Mouse (Mus musculus) 416B (cell line): ENCODE measurements at regions not wholly inside any gene's neighbourhood (a gene's known extent, or its start where the extent isn't known, plus 50 kb on each side); places are given as distances from the start of the nearest gene placed in this dataset.

Source experiments
- DNase-seq: peaks from one replicate; pipeline ENCODE4 v3.0.0; 2011; ENCODE audit warnings: low read depth

GRCm38 (mm10) chr13:53996867-53997266, 58.6 kb downstream of the Drd1 start:
- no peak for DNase-seq

DNA sequence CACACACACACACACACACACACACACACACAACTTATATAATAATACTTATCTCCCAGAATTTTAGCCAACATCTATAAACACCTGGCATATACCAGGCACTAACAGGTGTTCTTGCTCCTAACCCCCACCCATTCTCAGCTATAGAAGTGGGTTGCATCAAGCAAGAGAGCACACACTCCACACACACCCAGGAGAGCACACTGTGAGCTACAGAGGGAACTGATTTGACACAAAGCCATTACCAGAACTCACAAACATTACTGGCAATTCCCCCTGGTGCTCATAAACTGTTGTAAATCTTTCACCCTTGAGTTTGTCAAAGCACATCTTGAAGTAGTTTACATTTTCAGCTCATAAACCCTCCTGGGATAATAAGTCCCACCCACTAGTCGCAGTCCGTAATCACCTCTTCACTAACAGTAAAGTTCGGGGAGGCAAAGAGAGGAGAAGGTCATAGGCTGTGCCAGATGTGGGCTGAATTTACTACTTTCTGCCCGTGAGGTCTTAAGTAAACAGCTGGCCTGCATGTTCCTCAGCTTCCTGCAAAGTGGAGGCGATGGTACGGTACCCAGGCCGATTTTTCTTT, 62.5 kb downstream of the Drd1 start:
- no peak for DNase-seq

- peak; percentile 26 for DNase-seq
These were observed 76.3 kb downstream of the Drd1 start for GRCm38 (mm10) chr13:53979226-53979625.

GRCm38 (mm10) chr13:53969421-53969820, 86.1 kb downstream of the Drd1 start:
- peak; percentile 96 for DNase-seq

GRCm38 (mm10) chr13:53956167-53956566, 99.3 kb downstream of the Drd1 start:
- DNase-seq, result no peak

- peak; percentile 72 for DNase-seq
These were observed 107.4 kb downstream of the Drd1 start for GRCm38 (mm10) chr13:53948056-53948455.

DNA sequence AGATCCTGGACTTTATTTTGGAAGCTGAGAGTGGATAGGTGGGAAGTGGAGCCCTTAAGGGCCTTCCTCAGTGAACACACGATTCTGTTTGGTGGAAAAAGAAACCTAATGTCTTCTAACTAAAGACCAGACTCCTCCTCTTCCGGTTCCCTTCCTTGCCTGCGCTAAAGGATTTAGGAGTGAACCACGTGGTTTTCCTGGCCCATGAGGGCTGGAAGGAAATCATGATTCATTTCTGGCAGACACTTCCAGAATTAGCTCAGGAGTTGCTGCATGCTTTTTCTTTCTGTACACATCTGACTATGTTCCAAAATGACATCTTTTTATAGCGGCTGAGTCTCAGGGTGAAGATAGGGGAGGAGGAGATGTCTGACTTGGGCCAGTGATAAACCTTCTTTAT, 109.8 kb downstream of the Drd1 start:
- DNase-seq, result peak; percentile 80

- DNase-seq, result peak; percentile 67
These were observed 114.3 kb downstream of the Drd1 start for GRCm38 (mm10) chr13:53941005-53941747.

DNA sequence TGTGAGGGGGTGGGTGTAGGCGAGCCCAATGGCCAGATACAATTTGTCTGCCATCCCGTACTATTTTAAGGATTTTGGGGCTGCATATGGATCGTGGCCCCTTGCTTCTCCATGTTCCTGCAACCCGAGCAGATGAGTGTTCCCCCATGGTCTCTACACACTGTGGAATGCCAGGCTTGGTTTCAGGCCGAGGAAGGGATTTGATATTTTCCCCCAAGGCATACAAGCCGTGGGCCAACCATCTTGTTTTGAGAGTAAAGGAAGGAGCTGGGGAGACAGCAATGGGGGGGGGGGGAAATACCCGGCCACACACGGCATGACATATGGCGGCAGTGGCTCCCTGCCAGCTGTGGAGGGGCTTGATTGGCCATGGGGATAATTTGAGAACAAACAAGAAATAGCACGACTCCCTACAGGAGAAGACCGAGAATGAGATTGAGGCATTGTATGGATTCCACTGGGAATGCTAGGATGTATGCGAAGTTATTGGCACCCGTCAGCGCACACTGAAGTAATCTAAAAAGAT, 120.3 kb downstream of the Drd1 start:
- DNase-seq, result no peak

DNA sequence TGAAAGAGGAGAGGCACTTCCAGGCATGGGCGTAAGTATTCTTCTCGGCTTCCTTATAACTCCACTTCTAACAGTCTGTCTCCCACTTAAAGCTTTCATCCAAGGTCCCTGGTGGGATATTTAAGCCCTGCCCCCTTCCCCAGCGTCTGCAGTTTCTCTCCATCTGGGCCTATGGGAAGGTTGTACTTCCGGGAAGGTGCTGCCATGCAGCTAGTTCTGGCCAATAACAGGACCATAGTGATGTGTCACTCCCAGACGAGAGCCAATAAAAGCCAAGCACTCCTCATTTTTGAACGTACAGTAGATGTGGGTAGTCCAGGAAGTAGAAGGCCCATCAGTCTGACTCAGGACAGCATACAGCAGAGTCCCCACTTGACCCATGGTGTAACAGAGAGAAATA, 121.0 kb downstream of the Drd1 start:
- no peak for DNase-seq

DNA sequence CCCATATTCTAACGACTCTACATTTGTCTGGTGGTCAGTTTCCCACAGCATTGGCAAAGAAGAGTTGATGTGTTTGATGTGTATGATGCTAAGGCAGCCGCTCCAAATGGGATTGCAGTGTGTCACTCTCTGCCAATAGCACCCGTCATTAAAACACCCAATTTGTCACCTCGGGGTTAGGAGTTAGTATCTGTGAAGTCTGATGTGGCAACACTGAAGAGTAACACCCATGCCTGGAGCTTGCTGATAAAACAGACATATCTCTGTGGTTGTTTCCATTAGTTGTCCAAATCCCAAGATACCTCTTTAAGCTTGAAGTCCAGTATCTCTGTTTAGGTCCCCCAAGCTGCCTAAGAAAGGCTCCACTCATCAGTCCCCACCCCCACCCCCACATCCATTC, 129.4 kb downstream of the Drd1 start:
- DNase-seq, result peak; percentile 47

DNA sequence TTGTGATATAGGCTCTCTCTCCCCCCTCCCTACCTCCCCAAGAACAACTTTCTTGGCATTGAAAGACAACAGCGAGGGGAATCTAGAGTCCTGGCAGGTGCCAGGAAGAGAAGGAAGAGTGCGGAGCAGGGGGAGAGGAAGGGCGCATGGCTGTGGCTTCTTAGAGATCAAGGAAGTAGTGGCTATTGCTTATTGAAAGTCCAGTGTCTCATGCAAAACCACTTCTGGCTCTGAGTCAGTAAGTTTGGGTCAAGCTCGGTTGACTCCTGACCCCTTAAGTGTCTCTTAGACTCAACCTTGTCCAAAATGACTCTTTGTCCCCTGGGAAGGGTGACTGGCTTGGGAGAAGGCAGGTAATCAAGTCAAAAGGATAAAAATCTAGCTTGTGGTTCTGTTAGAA, 131.1 kb downstream of the Drd1 start:
- peak; percentile 88 for DNase-seq

GRCm38 (mm10) chr13:53923721-53924374, 131.7 kb downstream of the Drd1 start:
- no peak for DNase-seq

- DNase-seq, result peak; percentile 93
These were observed 133.7 kb downstream of the Drd1 start for GRCm38 (mm10) chr13:53921796-53922195.

DNA sequence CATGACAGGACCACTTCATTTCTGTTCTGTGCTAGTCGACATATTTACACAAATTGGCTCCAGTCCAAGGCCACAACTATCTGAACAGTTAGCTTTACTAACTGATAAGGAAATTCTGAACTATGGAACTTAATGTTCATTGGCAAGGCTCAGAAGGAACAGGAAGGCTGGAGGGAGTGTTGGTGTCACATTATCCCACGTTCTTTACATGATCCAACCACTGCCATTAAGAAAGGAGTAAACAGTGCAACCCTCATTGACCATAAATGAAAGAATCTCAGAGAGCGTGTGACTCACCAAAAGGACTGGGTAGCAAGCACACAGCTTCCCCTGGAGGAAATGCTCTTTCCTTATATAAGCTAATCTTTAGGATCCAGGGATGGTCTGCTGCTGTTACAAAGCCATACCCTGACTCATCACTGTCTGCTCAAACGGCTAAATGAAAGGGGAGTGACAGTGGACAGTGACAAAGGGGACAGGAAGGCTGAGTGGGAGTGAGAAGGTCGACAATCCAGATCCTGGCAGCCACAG, 135.6 kb downstream of the Drd1 start:
- DNase-seq, result peak; percentile 99

GRCm38 (mm10) chr13:53915456-53915855, 140.0 kb downstream of the Drd1 start:
- DNase-seq, result no peak

GRCm38 (mm10) chr13:53914434-53914833, 141.1 kb downstream of the Drd1 start:
- no peak for DNase-seq

GRCm38 (mm10) chr13:53913501-53913900, 142.0 kb downstream of the Drd1 start:
- no peak for DNase-seq

- no peak for DNase-seq
These were observed 143.7 kb downstream of the Drd1 start for GRCm38 (mm10) chr13:53911846-53912245.

- no peak for DNase-seq
These were observed 144.2 kb downstream of the Drd1 start for GRCm38 (mm10) chr13:53911261-53911660.

DNA sequence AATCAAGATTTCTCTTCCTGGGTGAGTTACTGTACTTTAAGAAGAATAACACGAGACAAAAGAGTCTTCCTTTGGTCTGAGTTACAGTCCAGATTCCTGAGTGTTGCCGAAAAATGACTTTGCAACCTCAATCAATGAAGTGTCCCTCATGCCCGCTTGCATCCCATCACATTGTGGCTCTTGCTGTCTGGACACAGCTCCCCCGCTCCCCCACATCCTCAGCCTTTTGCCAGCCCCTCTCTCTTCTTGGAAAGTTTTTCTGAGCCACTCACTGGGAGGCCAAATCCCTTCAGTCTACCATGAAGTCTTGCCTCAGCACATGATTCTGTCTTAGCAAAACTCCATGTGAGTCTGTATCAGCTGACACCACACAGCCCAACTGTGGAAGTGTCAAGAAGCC, 145.3 kb downstream of the Drd1 start:
- no peak for DNase-seq

DNA sequence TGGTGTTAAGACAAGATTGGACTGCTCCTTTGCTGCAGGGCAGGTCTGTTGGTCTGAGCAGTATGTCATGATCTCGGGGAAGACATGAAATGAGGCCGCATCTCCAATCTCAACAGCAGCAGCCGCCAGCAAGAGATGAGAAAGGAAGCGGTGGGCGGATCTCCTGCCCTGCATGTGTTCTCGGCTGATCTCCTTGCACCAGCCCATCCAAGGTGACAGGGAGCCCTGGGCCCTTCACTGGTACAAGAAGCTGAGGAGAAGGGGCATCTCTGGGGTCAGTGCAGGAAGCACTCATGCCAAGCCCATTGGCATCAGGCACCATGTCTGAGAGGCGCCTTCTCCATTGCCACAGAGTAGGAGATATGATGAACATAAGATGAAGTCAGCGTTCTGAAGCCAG, 151.0 kb downstream of the Drd1 start:
- DNase-seq, result no peak

- DNase-seq, result no peak
These were observed 151.9 kb downstream of the Drd1 start for GRCm38 (mm10) chr13:53903626-53904025.
